Mouse (Mus musculus): ENCODE measurements around the gene Rnaseh2a. TPM values are rescaled to one million over a fixed set of nuclear protein-coding genes. Genes with fewer than 3 reads are reported as not detected.

Gene Rnaseh2a
- 41.5 and 48.0 TPM in 2 replicates for polyA plus RNA-seq (2015; fragmentation: Nextera tagmentation; extraction: Ambion mirVana)

DNA sequence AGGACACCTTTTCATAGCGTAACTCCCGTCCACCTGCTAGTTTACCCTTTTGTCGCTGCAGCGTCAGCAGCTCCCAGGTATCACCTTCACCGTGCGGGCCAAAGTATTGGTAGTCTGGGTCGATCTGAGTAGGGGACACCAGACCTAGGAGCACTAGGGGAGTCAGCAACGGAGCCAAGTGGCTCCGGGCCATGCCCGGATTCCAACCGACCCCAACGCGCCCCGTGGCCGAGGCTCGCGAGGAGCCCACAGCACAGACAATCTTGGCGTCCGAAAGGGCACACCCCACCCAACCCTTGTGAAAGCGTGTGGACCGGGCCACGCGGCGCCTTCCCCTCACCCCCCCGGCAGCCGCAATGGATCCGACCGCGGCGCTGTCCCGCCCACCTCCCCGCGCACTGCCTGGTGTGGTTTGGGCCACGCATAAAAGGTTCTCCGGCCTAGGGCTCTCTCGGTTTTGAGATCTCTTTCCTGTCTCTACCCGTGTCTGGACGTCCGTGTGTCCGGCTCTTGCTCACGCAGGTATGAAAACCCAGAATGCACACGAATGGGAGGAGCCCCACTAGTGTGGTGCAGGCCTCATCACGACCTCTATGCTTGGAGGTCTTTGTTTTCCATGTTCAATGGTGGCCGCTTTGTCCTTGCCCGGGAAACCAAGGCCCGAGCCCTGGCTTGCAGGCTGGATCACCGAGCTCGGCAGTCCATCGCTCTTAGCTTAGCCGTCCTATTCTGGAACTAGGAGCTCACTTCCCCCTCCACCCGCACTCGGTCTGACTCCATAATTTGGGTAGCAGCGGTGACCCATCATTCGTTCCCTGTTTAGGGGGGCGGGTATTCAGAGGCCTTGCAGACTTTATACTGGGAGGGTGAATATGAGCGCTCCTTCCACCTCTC is at the start of gene Rnaseh2a, which contains the start of the genes Gm49661 and Prdx2:
Rnaseh2a (minus strand) TSS at position 527 of the 894 bp plus-strand sequence.
Gm49661 (minus strand) TSS at position 193 of the 894 bp plus-strand sequence.
Prdx2 (plus strand) TSS at position 347 of the 894 bp plus-strand sequence.

DNA sequence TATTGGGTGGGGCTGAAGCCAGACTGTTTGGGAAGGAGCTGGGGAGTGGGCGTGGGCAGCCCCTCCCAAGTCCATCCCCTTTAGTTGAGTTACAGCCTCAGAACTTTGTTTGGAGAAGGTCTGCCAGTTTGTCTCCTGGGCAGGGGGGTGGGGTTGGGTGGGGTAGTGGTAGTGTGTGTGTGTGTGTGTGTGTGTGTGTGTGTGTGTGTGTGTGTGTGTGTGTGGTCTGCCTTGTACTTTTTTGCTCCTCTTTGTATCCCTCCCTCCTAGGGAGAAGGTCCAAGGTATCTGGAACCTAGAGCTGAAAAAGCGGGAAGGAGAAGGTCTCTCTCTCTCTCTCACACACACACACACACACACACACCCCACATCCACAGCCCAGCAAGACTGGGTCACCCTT is 44.9 kb upstream of the Rnaseh2a start, which contains the start of gene Best2:
Best2 (minus strand) TSS at position 101 of the 400 bp plus-strand sequence.

DNA sequence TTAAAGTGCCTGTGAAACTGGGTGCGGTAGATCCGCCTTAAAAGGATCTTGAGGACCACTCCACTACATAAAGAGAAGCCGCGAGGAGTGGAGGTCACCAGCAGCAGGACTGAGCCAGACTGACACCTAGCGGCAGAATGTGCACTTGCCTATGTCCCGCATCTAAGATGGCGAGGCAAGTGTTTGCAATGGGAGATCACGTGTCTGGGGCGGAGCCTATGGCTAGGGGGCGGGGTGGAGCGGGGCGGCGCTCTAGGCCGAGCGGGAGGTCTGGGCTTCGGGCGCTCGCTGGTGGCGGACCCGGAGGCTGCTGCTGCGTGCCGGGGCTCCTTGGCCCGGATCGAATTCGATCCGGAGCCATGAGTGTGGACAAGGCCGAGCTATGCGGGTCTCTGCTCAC is 20.8 kb upstream of the Rnaseh2a start, which contains the start of gene Hook2:
Hook2 (plus strand) TSS at position 255 of the 400 bp plus-strand sequence.

DNA sequence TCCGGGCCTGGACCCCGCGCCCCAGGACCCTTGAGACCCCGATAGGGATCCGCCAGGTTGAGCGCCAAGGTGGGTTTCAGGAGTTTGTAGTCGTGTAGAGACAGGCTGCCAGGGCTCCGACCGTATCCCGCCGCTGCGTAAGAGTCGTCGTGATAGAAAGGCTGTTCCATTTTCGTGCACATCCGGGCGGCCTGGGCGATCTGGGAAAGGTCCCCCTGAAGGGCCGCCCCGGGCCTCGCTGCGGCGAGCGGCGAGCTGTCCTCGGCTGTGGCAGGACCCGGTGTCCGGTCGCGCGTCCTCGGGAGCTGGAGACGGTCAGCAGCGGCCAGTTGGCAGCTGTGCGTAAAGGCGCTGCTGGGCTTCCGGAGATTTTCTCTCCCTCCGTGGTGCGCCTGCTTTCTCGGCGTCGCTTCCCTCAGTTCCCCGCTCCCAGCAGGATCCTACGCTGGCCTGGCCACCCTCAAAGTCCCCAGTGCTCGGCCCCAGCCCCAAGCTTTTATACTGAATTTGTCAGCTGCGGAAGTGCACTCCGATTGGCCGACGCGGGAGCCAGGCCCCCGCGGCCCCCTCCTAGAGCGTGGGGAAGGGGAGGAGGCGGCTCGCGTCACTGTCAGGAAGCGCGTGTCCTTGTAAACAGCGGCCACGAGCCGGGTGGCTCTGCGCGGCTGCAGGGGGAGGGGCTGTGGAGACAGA is 8.8 kb upstream of the Rnaseh2a start, which contains the start of gene Junb:
Junb (minus strand) TSS at position 471 of the 693 bp plus-strand sequence.

DNA sequence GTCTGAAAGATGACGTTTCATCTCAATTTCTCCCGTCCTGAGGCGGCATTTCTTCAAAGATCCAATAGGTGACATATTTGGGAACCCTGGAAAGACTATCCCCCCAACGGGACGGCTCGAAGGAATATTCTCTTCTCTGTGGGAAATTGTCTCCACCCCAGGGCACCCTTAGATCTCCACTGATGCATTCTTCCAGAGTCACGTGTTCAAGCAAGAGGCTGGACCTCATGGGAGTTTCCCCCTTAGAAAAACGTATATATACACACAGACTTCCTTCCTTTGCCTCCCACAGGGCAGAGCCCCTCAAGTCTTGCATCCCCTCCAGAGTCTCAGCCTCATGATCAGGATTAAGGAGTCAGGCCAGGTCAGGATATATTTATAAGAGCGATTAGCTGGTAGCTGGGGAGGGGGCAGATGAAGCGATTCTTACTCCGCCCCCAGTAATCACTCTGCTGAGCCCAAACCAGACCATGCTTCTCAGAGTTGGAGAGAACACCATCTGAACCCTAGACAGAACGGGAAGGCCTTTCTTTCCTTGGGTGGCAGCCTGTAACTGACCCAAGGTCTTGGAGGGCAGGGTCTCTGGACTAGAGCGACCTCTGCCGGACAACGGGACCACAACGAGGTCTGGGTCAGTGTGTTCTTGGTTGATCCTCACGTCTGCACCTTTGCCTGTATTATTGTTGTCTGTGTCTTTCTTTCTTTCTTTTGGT is 22.9 kb downstream of the Rnaseh2a start, which contains the start of gene Rtbdn:
Rtbdn (plus strand) TSS at position 464 of the 713 bp plus-strand sequence.

DNA sequence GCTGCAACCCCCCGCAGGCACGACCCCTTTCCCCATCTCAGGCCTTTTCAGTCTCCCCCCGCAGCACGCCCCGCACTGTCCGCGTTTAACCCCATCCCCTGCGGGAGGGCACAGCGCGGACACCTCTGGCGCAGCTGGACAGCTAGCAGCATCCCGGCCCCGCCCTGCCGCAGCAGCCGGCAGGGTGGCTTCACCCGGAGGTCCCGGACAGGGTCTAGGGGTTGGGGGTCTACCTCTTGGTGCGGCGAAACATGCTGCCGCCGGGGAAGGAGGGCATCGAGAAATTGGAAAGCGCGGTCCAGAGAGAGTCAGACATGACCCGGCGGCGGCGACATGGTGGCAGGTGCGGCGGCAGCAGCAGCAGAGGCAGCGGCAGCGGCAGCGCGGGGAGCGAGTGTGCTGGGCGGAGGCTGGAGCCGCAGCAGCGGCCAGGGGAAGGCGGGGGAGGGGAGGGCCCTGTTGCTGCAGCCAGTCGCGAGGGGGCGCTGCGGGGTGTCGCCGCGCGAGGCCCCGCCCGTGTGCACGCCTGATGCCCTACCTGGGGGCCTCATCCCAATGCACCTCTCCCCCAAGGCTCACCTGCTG is 32.5 kb downstream of the Rnaseh2a start, which contains the start of gene Mast1:
Mast1 (minus strand) TSS at position 398 of the 585 bp plus-strand sequence.

DNA sequence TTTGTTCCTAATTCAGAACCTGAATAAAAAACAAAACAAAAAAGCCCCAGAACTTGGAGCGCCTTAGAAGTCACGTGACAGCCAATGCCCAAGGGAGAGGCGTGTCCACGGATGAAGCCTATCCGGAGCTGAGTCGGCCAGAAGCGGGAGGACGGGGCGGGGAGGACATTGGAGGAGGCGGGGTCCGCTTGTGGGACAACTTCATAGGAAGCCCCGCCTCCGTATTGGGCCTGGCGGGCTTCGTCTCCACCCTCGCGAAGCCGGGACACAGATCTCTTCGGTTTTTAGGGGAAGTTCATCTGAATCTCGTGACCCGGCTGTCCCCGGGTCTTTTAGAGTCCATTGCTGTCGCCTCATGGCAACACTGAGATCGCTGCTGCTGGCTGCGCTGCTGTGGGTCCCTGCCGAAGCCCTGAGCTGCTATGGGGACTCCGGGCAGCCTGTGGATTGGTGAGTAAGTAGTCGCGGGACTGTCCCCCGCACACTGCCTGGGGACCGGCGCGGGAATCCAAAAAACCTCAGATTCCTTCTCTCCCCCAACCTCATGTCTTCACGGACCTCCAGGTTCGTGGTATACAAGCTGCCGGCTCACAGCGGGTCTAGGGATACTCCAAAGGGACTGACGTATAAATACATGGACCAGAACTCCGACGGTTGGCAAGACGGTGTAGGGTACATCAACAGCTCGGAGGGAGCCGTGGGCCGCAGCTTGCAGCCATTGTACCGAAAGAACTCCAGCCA is 61.0 kb downstream of the Rnaseh2a start, which contains the start of gene Dnase2a:
Dnase2a (plus strand) TSS at position 140 of the 741 bp plus-strand sequence.

Small RNA genes within 50 kb of the gene (microRNA-seq; reads per million reads assigned to microRNA genes)
- gene Gm24197: 0 reads per million in 2 experiments

Other genes with a start within 250 kb of the Rnaseh2a start
- 6.9 and 8.4 TPM in 2 replicates for gene G430095P16Rik, start 246.8 kb downstream of the Rnaseh2a start, polyA plus RNA-seq (2015; fragmentation: Nextera tagmentation; extraction: Ambion mirVana)
- gene Nfix, start 169.4 kb downstream of the Rnaseh2a start, polyA plus RNA-seq (2015; fragmentation: Nextera tagmentation; extraction: Ambion mirVana): 43.9 and 49.1 TPM in 2 replicates
- gene Dand5, start 146.9 kb downstream of the Rnaseh2a start, polyA plus RNA-seq (2015; fragmentation: Nextera tagmentation; extraction: Ambion mirVana): 8.7 and 8.9 TPM in 2 replicates
- gene Gadd45gip1, start 138.2 kb downstream of the Rnaseh2a start, polyA plus RNA-seq (2015; fragmentation: Nextera tagmentation; extraction: Ambion mirVana): 66.7 and 71.6 TPM in 2 replicates
- 156 and 158 TPM in 2 replicates for gene Rad23a, start 129.1 kb downstream of the Rnaseh2a start, polyA plus RNA-seq (2015; fragmentation: Nextera tagmentation; extraction: Ambion mirVana)
- 182 and 260 TPM in 2 replicates for gene Calr, start 122.8 kb downstream of the Rnaseh2a start, polyA plus RNA-seq (2015; fragmentation: Nextera tagmentation; extraction: Ambion mirVana)
- gene Farsa, start 112.8 kb downstream of the Rnaseh2a start, polyA plus RNA-seq (2015; fragmentation: Nextera tagmentation; extraction: Ambion mirVana): 37.7 and 40.9 TPM in 2 replicates
- 11.9 and 16.7 TPM in 2 replicates for gene Syce2, start 97.7 kb downstream of the Rnaseh2a start, polyA plus RNA-seq (2015; fragmentation: Nextera tagmentation; extraction: Ambion mirVana)
- 25.0 and 25.2 TPM in 2 replicates for gene Gcdh, start 75.8 kb downstream of the Rnaseh2a start, polyA plus RNA-seq (2015; fragmentation: Nextera tagmentation; extraction: Ambion mirVana)
- 0.33 and 0.42 TPM in 2 replicates for gene Klf1, start 67.8 kb downstream of the Rnaseh2a start, polyA plus RNA-seq (2015; fragmentation: Nextera tagmentation; extraction: Ambion mirVana)
- 6.7 and 7.6 TPM in 2 replicates for gene Dnase2a, start 61.2 kb downstream of the Rnaseh2a start, polyA plus RNA-seq (2015; fragmentation: Nextera tagmentation; extraction: Ambion mirVana)
- not detected in 2 replicates for gene Mast1, start 32.4 kb downstream of the Rnaseh2a start, polyA plus RNA-seq (2015; fragmentation: Nextera tagmentation; extraction: Ambion mirVana)
- not detected in 2 replicates for gene Rtbdn, start 22.8 kb downstream of the Rnaseh2a start, polyA plus RNA-seq (2015; fragmentation: Nextera tagmentation; extraction: Ambion mirVana)
- gene Gm49661, start 334 bp downstream of the Rnaseh2a start, polyA plus RNA-seq (2015; fragmentation: Nextera tagmentation; extraction: Ambion mirVana): not detected in 2 replicates
- 348 and 353 TPM in 2 replicates for gene Prdx2, start 180 bp downstream of the Rnaseh2a start, polyA plus RNA-seq (2015; fragmentation: Nextera tagmentation; extraction: Ambion mirVana)
- 11.2 and 16.5 TPM in 2 replicates for gene Junb, start 9.0 kb upstream of the Rnaseh2a start, polyA plus RNA-seq (2015; fragmentation: Nextera tagmentation; extraction: Ambion mirVana)
- 7.2 and 8.0 TPM in 2 replicates for gene Hook2, start 20.8 kb upstream of the Rnaseh2a start, polyA plus RNA-seq (2015; fragmentation: Nextera tagmentation; extraction: Ambion mirVana)
- gene Best2, start 44.8 kb upstream of the Rnaseh2a start, polyA plus RNA-seq (2015; fragmentation: Nextera tagmentation; extraction: Ambion mirVana): not detected in 2 replicates
- gene Asna1, start 55.5 kb upstream of the Rnaseh2a start, polyA plus RNA-seq (2015; fragmentation: Nextera tagmentation; extraction: Ambion mirVana): 57.5 and 68.3 TPM in 2 replicates
- gene Trir, start 57.1 kb upstream of the Rnaseh2a start, polyA plus RNA-seq (2015; fragmentation: Nextera tagmentation; extraction: Ambion mirVana): 61.3 and 74.2 TPM in 2 replicates
- gene Tnpo2, start 67.1 kb upstream of the Rnaseh2a start, polyA plus RNA-seq (2015; fragmentation: Nextera tagmentation; extraction: Ambion mirVana): 11.4 and 12.6 TPM in 2 replicates
- 9.5 and 11.5 TPM in 2 replicates for gene Fbxw9, start 90.3 kb upstream of the Rnaseh2a start, polyA plus RNA-seq (2015; fragmentation: Nextera tagmentation; extraction: Ambion mirVana)
- not detected in 2 replicates for gene Gm5741, start 98.2 kb upstream of the Rnaseh2a start, polyA plus RNA-seq (2015; fragmentation: Nextera tagmentation; extraction: Ambion mirVana)
- gene Dhps, start 102.0 kb upstream of the Rnaseh2a start, polyA plus RNA-seq (2015; fragmentation: Nextera tagmentation; extraction: Ambion mirVana): 24.6 and 32.1 TPM in 2 replicates
- gene Wdr83os, start 111.0 kb upstream of the Rnaseh2a start, polyA plus RNA-seq (2015; fragmentation: Nextera tagmentation; extraction: Ambion mirVana): 66.9 and 70.6 TPM in 2 replicates
- gene Wdr83, start 111.5 kb upstream of the Rnaseh2a start, polyA plus RNA-seq (2015; fragmentation: Nextera tagmentation; extraction: Ambion mirVana): 24.8 and 28.0 TPM in 2 replicates
- gene Man2b1, start 113.5 kb upstream of the Rnaseh2a start, polyA plus RNA-seq (2015; fragmentation: Nextera tagmentation; extraction: Ambion mirVana): 16.2 and 20.6 TPM in 2 replicates
- 0.56 and 0.58 TPM in 2 replicates for gene Zfp791, start 153.3 kb upstream of the Rnaseh2a start, polyA plus RNA-seq (2015; fragmentation: Nextera tagmentation; extraction: Ambion mirVana)
- not detected in 2 replicates for gene Cks1brt, start 182.2 kb upstream of the Rnaseh2a start, polyA plus RNA-seq (2015; fragmentation: Nextera tagmentation; extraction: Ambion mirVana)